9 mouse cellular contexts compared by ENCODE assay signal in genomic region chr12:86984194-86984555, GRCm38 (mm10). TPM values are rescaled to one million over a fixed set of nuclear protein-coding genes. Genes with fewer than 3 reads are reported as not detected.
A peak's percentile ranks its signal among the peaks of the same experiment; 100 is the strongest.
DNase-seq lines count a peak whose midpoint lies in the region; ATAC-seq lines count a peak whose summit lies in the region.
"Had no signal": no experiment of that assay in that cellular context is flagged by ENCODE, and none has a peak within 500 bp of the region (broad histone marks: within the 10 kb centered on the region; RNA-seq: fewer than 3 reads in every experiment).

No protein-coding gene starts in this region.

- H3K9ac ChIP-seq in midbrain, embryonic 15.5 days = no peak overlapping the region
- H3K9ac ChIP-seq: embryonic facial prominence, embryonic 13.5 days had no signal

- peak; percentile 60 for DNase-seq in ovary, postnatal 36 days (ENCODE audit: low spot score)
- no peak for DNase-seq in ovary, postnatal 10 days (ENCODE audit: low spot score)
- peak; percentile 74 to 77 for DNase-seq in adrenal gland, postnatal 36 days
- DNase-seq in induced T-regulatory cell, adult 2 months (ENCODE audit: low read depth) = peak; percentile 45
- no peak for DNase-seq in cerebellum, postnatal 4 days (ENCODE audit: low spot score in 2 of 2)
- DNase-seq in spleen, adult 12 weeks (ENCODE audit: low spot score) = no peak

- H3K4me2 ChIP-seq in midbrain, embryonic 15.5 days = peak overlapping the region; percentile 26; the same call in 1 of the 2 replicates

- 6% methylated on average over 6 of the region's 6 CpGs for WGBS in midbrain, embryonic 15.5 days

- H3K4me3 ChIP-seq in midbrain, embryonic 15.5 days = no peak overlapping the region
- H3K4me3 ChIP-seq: embryonic facial prominence, embryonic 13.5 days had no signal

- ATAC-seq in midbrain, embryonic 15.5 days (replicated peaks) = no peak

- no peaks in the 10 kb centered on the region for H3K36me3 ChIP-seq in midbrain, embryonic 15.5 days (replicated peaks)
- H3K36me3 ChIP-seq: embryonic facial prominence, embryonic 13.5 days had no signal

- H3K4me1 ChIP-seq in midbrain, embryonic 15.5 days = peaks cover 19% of the 10 kb centered on the region

- H3K27ac ChIP-seq in midbrain, embryonic 15.5 days = no peak overlapping the region
- H3K27ac ChIP-seq: embryonic facial prominence, embryonic 13.5 days; macrophage had no signal

- peaks cover 22% of the 10 kb centered on the region for H3K27me3 ChIP-seq in midbrain, embryonic 15.5 days (replicated peaks)

- no peaks in the 10 kb centered on the region for H3K9me3 ChIP-seq in midbrain, embryonic 15.5 days
- H3K9me3 ChIP-seq: embryonic facial prominence, embryonic 13.5 days had no signal

RNA-seq across cellular contexts. Expression of gene Zdhhc22, which starts 6.1 kb away (rescaled TPM):
- under 1 TPM; 0.49 to 0.60 TPM for total RNA-seq in adrenal gland, postnatal 36 days (2021)
- polyA plus RNA-seq in midbrain, embryonic 15.5 days (2015; fragmentation: Nextera tagmentation; extraction: Ambion mirVana) = 17.8 and 21.8 TPM in 2 replicates
- polyA plus RNA-seq: macrophage had no signal

RNA-seq across cellular contexts. Expression of gene Tmem63c, which starts 37.0 kb away (rescaled TPM):
- total RNA-seq in adrenal gland, postnatal 36 days (2021) = 1 to 10 TPM; 1.0 to 1.3 TPM
- polyA plus RNA-seq in midbrain, embryonic 15.5 days (2015; fragmentation: Nextera tagmentation; extraction: Ambion mirVana) = 11.1 and 12.7 TPM in 2 replicates
- polyA plus RNA-seq: macrophage had no signal

RNA-seq across cellular contexts. Expression of gene Cipc, which starts 37.3 kb away (rescaled TPM):
- total RNA-seq in adrenal gland, postnatal 36 days (2021) = 10 to 100 TPM; 24.4 to 24.7 TPM
- 55.0 and 56.0 TPM in 2 replicates for polyA plus RNA-seq in midbrain, embryonic 15.5 days (2015; fragmentation: Nextera tagmentation; extraction: Ambion mirVana)

Comparison
In these comparisons a context has a peak if more than half of its experiments do, and no peak if none do; other contexts are left out.
1. DNase-seq: peak in ovary, postnatal 36 days (single experiment), adrenal gland, postnatal 36 days (2 of 2) and induced T-regulatory cell, adult 2 months (single experiment); none in ovary, postnatal 10 days (single experiment), cerebellum, postnatal 4 days (0 of 2) and spleen, adult 12 weeks (single experiment).